Mouse (Mus musculus) liver, adult 2 months (tissue): ENCODE results near the gene Vps11. TPM values are rescaled to one million over a fixed set of nuclear protein-coding genes. Genes with fewer than 3 reads are reported as not detected.
"Not testable (repeated sequence)": the region's sequence is repeated elsewhere in the genome, so short reads cannot be mapped to it uniquely, and the experiment has no call there.

ENCODE experiments used
- DNase-seq: peaks from one replicate; pipeline ENCODE4 v3.0.0-alpha.2; 2011; ENCODE audit warnings: low read depth, low spot score; ENCODE audit errors: extremely low read depth
- H3K27ac ChIP-seq: fragments of 200-500 bp; replicated peaks from 2 replicates; pipeline ENCODE4 v1.5.1; 2012; ENCODE audit warnings: low read depth, mild to moderate bottlenecking, control low read depth, inconsistent platforms, low read length; ENCODE audit not compliant: insufficient read depth
- H3K27me3 ChIP-seq: fragments of 200-500 bp; 2 replicates; pipeline ENCODE4 v1.6.1; 2012; ENCODE audit warnings: mild to moderate bottlenecking, moderate library complexity, low read length, inconsistent platforms; ENCODE audit not compliant: control insufficient read depth, insufficient read depth
- H3K36me3 ChIP-seq: fragments of 200-500 bp; 2 replicates; pipeline ENCODE4 v1.6.1; 2012; ENCODE audit warnings: low read length, inconsistent platforms; ENCODE audit not compliant: control insufficient read depth, insufficient read depth
- H3K4me1 ChIP-seq: fragments of 200-500 bp; 2 replicates; pipeline ENCODE4 v1.6.1; 2011; ENCODE audit warnings: low read length; ENCODE audit not compliant: control insufficient read depth, insufficient read depth
- H3K4me3 ChIP-seq: fragments of 200-500 bp; 2 replicates; pipeline ENCODE4 v1.5.1; 2011; ENCODE audit warnings: low read depth, mild to moderate bottlenecking, control low read depth, low read length, moderate library complexity; ENCODE audit not compliant: insufficient read depth
- H3K79me2 ChIP-seq: fragments of 200-500 bp; 2 replicates; pipeline ENCODE4 v1.6.1; 2012; ENCODE audit warnings: inconsistent platforms, mild to moderate bottlenecking, low read length, moderate library complexity; ENCODE audit not compliant: control insufficient read depth, insufficient read depth
- H3K9ac ChIP-seq: fragments of 200-500 bp; 2 replicates; pipeline ENCODE4 v1.6.1; 2012; ENCODE audit warnings: low read depth, mild to moderate bottlenecking, control low read depth, inconsistent platforms, low read length
- CTCF ChIP-seq: fragments of 200-500 bp; IDR thresholded peaks from 2 replicates; pipeline ENCODE4 v1.5.1; 2011; ENCODE audit warnings: low read depth, low read length, control low read depth
- POLR2A ChIP-seq: fragments of 200-500 bp; IDR thresholded peaks from 2 replicates; pipeline ENCODE4 v1.6.1; 2011; ENCODE audit warnings: low read length, control low read depth; ENCODE audit not compliant: insufficient read depth; ENCODE audit errors: extremely low read depth
- WGBS: fragments of 180-500 bp; shearing (Covaris S2); methylation state at CpG from one replicate; pipeline ENCODE4 v1.1.7; 2018; 5-methylcytosine and 5-hydroxymethylcytosine counted together
- polyA plus RNA-seq: library from polyadenylated mRNA; depleted of rRNA; stranded (reverse); fragments of >200 nt; gene quantifications from 2 replicates; pipeline ENCODE4 v1.2.3, GENCODE M21; 2012
- total RNA-seq: library from RNA; depleted of rRNA; stranded (reverse); fragments of >200 nt; gene quantifications from 2 replicates; pipeline ENCODE4 v1.2.3, GENCODE M21; 2014

Gene Vps11
- total and polyA plus RNA-seq, 2 experiments: 14.5 to 17.0 TPM

DNA sequence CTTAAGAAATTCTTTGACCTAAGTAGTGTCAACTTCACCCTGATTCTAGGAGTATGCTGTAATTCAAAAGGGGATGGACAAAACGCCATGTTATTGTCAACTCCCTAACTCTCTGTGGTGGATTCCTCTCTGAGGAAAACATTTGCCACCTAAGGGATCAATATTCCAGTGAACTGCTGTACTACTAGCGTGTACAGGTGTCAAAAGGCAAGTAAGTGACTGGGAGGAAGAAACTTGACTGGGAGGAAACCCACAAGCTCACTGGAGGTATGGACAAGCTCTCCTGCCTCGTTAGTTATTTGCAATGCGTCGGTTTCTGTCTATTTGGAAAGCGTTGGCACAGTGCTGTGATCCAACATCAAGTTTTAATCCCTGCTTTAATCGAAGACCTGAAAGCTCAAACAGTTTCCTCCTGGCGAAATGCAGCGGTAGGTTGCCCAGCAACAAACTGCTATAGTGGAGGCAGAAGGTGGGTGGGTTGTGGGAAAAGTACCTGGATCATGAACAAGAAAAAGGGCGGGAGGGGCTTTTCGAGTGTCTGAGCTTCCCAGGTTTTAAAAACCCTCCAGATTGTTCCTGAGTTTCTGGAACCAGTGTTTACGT lies 35.6 kb downstream of the Vps11 start, which contains the start of gene Dpagt1:
TSS of gene Dpagt1 (plus strand) at position 252 of the 603 bp plus-strand sequence.
- H3K4me3 ChIP-seq: peak within 1 kb of the TSS; percentile 78
- WGBS: 1% methylated on average over 12 of the region's 12 CpGs
- peaks cover 7% of the 10 kb centered on the region; the same call in 1 of the 2 replicates for H3K36me3 ChIP-seq
- no peaks in the 10 kb centered on the region for H3K27me3 ChIP-seq
- H3K4me1 ChIP-seq: peaks cover 4% of the 10 kb centered on the region; the same call in 1 of the 2 replicates
- H3K9ac ChIP-seq: peak within 1 kb of the TSS; percentile 83
- TF ChIP-seq CTCF (no peak), POLR2A (no peak)
- peak within 1 kb of the TSS; percentile 82 for H3K27ac ChIP-seq
- peak; percentile 66 for DNase-seq
- peaks cover 8% of the 10 kb centered on the region; the same call in 1 of the 2 replicates for H3K79me2 ChIP-seq

DNA sequence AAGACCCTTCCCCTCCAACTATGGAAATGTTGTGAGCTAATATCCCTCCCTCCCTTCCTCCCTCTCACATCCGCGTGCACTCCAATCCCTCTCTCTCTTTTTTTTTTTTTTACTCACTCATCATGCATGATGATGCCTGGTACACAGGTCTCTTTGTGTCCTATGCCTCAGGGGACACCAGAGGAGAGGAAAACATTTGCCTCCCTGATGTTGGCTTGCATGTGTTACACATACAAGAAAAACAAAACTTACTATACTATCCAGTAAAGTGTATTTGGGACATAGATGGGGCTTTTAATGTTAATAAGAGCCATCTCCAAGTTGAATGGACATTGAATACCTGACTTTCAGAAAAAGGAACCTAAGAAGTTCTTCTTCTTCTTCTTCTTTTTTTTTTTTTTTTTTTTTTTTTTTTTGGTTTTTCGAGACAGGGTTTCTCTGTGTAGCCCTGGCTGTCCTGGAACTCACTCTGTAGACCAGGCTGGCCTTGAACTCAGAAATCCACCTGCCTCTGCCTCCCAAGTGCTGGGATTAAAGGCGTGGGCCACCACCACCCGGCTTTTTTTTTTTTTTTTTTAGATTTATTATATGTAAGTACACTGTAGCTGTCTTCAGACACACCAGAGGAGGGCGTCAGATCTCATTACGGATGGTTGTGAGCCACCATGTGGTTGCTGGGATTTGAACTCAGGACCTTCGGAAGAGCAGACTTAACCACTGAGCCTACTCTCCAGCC lies 36.3 kb downstream of the Vps11 start:
- not testable (repeated sequence) for H3K9ac ChIP-seq, H3K36me3 ChIP-seq, H3K4me1 ChIP-seq, H3K79me2 ChIP-seq, DNase-seq, H3K4me3 ChIP-seq, H3K27me3 ChIP-seq
- 73% methylated on average over 7 of the region's 8 CpGs for WGBS
- H3K27ac ChIP-seq: peak overlapping the region; percentile 82; the same call in 1 of the 2 replicates

DNA sequence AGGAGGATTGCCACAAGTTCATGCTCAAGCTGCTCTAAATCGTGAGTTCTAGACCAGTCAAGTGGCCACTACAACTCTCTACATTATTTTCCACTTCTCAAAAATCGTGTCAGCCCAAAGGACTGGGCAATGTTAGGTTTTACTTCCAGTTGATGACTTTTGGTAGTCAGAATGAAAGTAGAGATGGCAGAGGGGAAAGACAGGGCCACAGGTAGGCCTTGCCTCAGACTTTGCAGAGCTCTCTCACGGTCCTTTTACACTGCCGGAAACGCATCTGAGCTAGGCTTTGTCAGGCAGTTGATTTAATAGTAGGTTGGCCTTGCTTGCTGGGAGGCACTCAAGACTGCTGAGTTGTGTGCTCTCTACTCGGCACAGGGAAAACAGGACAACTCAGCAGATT lies 37.3 kb downstream of the Vps11 start:
- no peak for DNase-seq
- Histone ChIP-seq H3K36me3 (peaks cover 5% of the 10 kb centered on the region; the same call in 1 of the 2 replicates), H3K79me2 (peaks cover 16% of the 10 kb centered on the region), H3K9ac (no peak overlapping the region), H3K4me3 (no peak overlapping the region), H3K27ac (no peak overlapping the region), H3K4me1 (peaks cover 8% of the 10 kb centered on the region; the same call in 1 of the 2 replicates), H3K27me3 (no peaks in the 10 kb centered on the region)
- 90% methylated on average over 6 of the region's 6 CpGs for WGBS
- TF ChIP-seq CTCF (no peak), POLR2A (no peak)

DNA sequence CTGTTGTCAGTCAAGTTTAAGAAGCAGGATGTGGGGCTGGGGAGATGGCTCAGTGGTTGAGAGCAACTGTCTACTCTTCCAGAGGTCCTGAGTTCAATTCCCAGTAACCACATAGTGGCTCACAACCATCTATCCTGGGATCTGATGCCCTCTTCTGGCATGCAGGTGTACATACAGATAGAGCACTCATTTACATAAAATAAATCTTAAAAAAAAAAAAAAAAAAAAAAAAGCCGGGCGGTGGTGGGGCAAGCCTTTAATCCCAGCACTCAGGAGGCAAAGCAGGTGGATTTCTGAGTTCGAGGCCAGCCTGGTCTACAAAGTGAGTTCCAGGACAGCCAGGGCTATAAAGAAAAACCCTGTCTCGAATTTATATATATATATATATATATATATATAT lies 37.8 kb downstream of the Vps11 start:
- not testable (repeated sequence) for H3K27me3 ChIP-seq, H3K4me1 ChIP-seq, H3K27ac ChIP-seq, H3K4me3 ChIP-seq, H3K9ac ChIP-seq, H3K36me3 ChIP-seq, DNase-seq
- WGBS: 85% methylated on average over 3 of the region's 4 CpGs
- H3K79me2 ChIP-seq: peaks cover 16% of the 10 kb centered on the region

DNA sequence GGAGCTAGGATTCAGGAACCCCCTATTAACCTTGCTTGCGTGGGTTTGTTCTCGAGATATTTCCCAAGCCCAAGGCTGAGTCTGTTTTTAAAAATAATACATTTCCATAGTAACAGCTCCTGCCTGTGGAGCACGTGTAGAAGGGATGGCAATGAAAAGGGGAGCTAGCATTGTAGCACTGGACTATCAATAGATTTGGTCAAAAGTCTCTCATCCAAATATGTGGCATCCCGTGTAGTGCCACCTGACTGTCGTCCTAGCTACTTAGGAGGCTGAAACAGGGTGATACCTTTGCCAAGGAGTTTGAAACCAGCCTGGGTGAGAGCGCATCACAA lies 40.7 kb downstream of the Vps11 start:
- TF ChIP-seq POLR2A (no peak), CTCF (no peak)
- Histone ChIP-seq H3K4me1 (peaks cover 15% of the 10 kb centered on the region), H3K27ac (peak overlapping the region; percentile 81), H3K36me3 (peaks cover 8% of the 10 kb centered on the region; the same call in 1 of the 2 replicates), H3K4me3 (0 out of 2 replicates have a peak overlapping the region, but pooled peaks have one; percentile 13), H3K79me2 (peaks cover 18% of the 10 kb centered on the region), H3K9ac (peak overlapping the region; percentile 51), H3K27me3 (no peaks in the 10 kb centered on the region)
- DNase-seq: peak; percentile 68
- 11% methylated on average over 6 of the region's 6 CpGs for WGBS
